Mouse (Mus musculus): ENCODE results near the gene Pdcd1. TPM values are rescaled to one million over a fixed set of nuclear protein-coding genes. Genes with fewer than 3 reads are reported as not detected.
"Not testable (repeated sequence)": the region's sequence is repeated elsewhere in the genome, so short reads cannot be mapped to it uniquely, and the experiment has no call there.

Gene Pdcd1
- polyA plus RNA-seq, 1 experiment from 2014 or later: 0.29 TPM

DNA sequence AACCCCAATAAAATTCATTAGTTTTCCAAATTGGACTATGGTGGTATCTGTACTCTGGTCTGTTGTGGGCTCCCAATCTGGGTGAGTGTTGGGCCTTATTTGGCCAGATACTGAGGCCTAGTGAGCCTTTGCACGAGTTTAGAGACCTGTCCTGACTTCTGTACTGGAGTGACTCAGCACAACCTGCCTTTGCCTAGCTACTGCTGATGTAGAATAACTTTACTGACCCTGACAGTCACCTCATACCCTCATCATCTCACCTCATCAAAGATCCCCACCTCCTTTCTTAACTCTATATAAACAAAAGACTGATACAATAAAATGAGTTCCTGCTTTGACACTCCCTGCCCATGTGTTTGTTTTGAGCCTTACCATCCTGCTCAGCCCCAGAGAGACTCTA lies 24.3 kb upstream of the Pdcd1 start:
- H3K9me3 ChIP-seq (ENCODE audit: control insufficient read depth, low read length): no peaks in the 10 kb centered on the region
- no peak overlapping the region for H3K4me2 ChIP-seq
- no peaks in the 10 kb centered on the region for H3K36me3 ChIP-seq (ENCODE audit: control insufficient read depth, insufficient read depth, low read length)
- no peaks in the 10 kb centered on the region for H3K27me3 ChIP-seq (ENCODE audit: control insufficient read depth, insufficient read depth, low read length)
- no peak overlapping the region for H3K27ac ChIP-seq (ENCODE audit: low read depth, low read length)
- no peaks in the 10 kb centered on the region for H3K4me1 ChIP-seq (ENCODE audit: control insufficient read depth, insufficient read depth, low read length)
- DNase-seq (ENCODE audit: low spot score, missing footprints) (no peak), ATAC-seq (ENCODE audit: low FRiP score) (no peak)
- WGBS: 44% methylated on average over 1 of the region's 1 CpGs
- no peak overlapping the region for H3K4me3 ChIP-seq (ENCODE audit: low read depth, low read length)
- H3K9ac ChIP-seq (ENCODE audit: low read length): no peak overlapping the region

DNA sequence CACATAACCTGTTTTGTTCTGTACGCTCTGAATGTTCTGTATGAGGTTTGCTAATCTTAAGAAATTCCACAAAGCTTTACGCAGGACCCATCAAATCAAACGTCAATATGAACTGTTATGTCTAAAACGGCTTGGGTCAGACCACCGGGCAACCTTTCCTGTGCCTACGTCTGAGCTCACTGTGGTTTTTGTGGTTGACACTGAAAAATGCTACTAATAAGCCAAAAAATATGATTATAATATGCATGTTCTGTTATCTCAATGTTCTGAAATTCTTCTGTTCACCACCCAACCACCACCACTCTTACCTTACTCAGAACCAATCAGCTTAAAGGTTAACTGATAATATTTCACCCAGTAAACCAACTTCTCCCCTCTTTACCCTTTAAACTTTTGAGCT lies 22.4 kb upstream of the Pdcd1 start:
- 91% methylated on average over 6 of the region's 6 CpGs for WGBS
- no peak for ATAC-seq (ENCODE audit: low FRiP score)
- no peaks in the 10 kb centered on the region for H3K4me1 ChIP-seq (ENCODE audit: control insufficient read depth, insufficient read depth, low read length)

DNA sequence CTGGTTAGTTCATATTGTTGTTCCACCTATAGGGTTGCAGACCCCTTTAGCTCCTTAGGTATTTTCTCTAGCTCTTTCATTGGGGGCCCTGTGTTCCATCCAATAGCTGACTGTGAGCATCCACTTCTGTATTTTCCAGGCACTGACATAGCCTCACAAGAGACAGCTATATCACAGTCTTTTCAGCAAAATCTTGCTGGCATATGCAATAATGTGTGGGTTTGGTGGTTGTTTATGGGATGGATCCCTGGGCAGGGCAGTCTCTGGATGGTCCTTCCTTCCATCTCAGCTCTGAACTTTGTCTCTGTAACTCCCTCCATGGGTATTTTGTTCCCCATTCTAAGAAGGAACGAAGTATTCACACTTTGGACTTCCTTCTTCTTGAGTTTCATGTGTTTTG lies 5.9 kb upstream of the Pdcd1 start:
- not testable (repeated sequence) for H3K9ac ChIP-seq (ENCODE audit: low read length); H3K27me3 ChIP-seq (ENCODE audit: control insufficient read depth, insufficient read depth, low read length); H3K4me1 ChIP-seq (ENCODE audit: control insufficient read depth, insufficient read depth, low read length); DNase-seq (ENCODE audit: low spot score, missing footprints); H3K36me3 ChIP-seq (ENCODE audit: control insufficient read depth, insufficient read depth, low read length); H3K4me2 ChIP-seq; ATAC-seq (ENCODE audit: low FRiP score); H3K27ac ChIP-seq (ENCODE audit: low read depth, low read length); H3K9me3 ChIP-seq (ENCODE audit: control insufficient read depth, low read length); H3K4me3 ChIP-seq (ENCODE audit: low read depth, low read length)
- 75% methylated on average over 1 of the region's 1 CpGs for WGBS

More for the DNA sequence above, 22.4 kb upstream of the Pdcd1 start:
- no peaks in the 10 kb centered on the region for H3K36me3 ChIP-seq (ENCODE audit: control insufficient read depth, insufficient read depth, low read length)
- H3K4me2 ChIP-seq: no peak overlapping the region
- no peak for DNase-seq (ENCODE audit: low spot score, missing footprints)
- no peaks in the 10 kb centered on the region for H3K27me3 ChIP-seq (ENCODE audit: control insufficient read depth, insufficient read depth, low read length)
- H3K9me3 ChIP-seq (ENCODE audit: control insufficient read depth, low read length): no peaks in the 10 kb centered on the region
- H3K4me3 ChIP-seq (ENCODE audit: low read depth, low read length): no peak overlapping the region
- H3K9ac ChIP-seq (ENCODE audit: low read length): no peak overlapping the region
- no peak overlapping the region for H3K27ac ChIP-seq (ENCODE audit: low read depth, low read length)

DNA sequence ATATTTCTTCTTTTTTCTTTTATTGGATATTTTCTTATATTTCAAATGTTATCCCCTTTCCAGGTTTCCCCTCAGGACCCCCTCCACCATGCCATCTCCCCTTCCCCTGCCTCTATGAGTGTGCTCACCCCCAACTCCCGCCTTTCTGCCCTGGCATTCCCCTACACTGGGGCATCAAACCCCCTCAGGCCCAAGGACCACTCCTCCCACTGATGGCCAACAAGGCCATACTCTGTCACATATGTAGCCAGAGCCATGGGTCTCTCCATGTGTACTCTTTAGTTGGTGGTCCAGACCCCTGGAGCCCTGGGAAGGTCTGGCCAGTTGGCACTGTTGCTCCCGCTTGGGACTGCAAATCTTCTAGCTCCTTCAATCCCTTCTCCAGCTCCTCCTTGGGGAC lies 5.0 kb upstream of the Pdcd1 start:
- WGBS: 84% methylated on average over 2 of the region's 2 CpGs

DNA sequence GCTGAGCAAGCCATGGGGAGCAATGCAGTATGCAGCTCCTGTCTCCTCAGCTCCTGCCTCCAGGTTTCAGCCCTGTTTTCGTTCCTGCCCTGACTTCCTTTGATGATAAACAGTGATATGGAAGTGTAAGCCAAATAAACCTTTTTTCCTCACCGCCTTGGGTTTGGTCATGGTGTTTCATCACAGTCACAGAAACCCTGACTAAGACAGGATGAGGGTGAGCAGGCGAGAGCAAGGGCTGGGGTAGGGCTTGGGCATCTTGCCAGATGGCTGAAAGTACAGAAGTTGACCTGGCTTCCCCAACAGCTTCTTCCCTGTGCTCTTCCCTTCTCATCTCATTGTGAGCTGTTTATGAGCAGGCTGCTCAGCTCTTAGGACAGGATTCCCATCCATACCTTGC lies 3.6 kb upstream of the Pdcd1 start:
- ATAC-seq (ENCODE audit: low FRiP score): no peak
- no peak overlapping the region for H3K27ac ChIP-seq (ENCODE audit: low read depth, low read length)
- H3K4me2 ChIP-seq: no peak overlapping the region
- no peaks in the 10 kb centered on the region for H3K36me3 ChIP-seq (ENCODE audit: control insufficient read depth, insufficient read depth, low read length)
- H3K4me3 ChIP-seq (ENCODE audit: low read depth, low read length): no peak overlapping the region
- no peaks in the 10 kb centered on the region for H3K9me3 ChIP-seq (ENCODE audit: control insufficient read depth, low read length)
- DNase-seq (ENCODE audit: low spot score, missing footprints): no peak
- no peaks in the 10 kb centered on the region for H3K4me1 ChIP-seq (ENCODE audit: control insufficient read depth, insufficient read depth, low read length)
- no peaks in the 10 kb centered on the region for H3K27me3 ChIP-seq (ENCODE audit: control insufficient read depth, insufficient read depth, low read length)
- WGBS: 87% methylated on average over 3 of the region's 3 CpGs
- H3K9ac ChIP-seq (ENCODE audit: low read length): no peak overlapping the region

More for the DNA sequence above, 5.0 kb upstream of the Pdcd1 start:
- Histone ChIP-seq H3K27me3 (ENCODE audit: control insufficient read depth, insufficient read depth, low read length) (no peaks in the 10 kb centered on the region), H3K4me3 (ENCODE audit: low read depth, low read length) (no peak overlapping the region), H3K9ac (ENCODE audit: low read length) (no peak overlapping the region), H3K36me3 (ENCODE audit: control insufficient read depth, insufficient read depth, low read length) (no peaks in the 10 kb centered on the region), H3K9me3 (ENCODE audit: control insufficient read depth, low read length) (no peaks in the 10 kb centered on the region), H3K4me2 (no peak overlapping the region), H3K27ac (ENCODE audit: low read depth, low read length) (no peak overlapping the region), H3K4me1 (ENCODE audit: control insufficient read depth, insufficient read depth, low read length) (no peaks in the 10 kb centered on the region)
- ATAC-seq (ENCODE audit: low FRiP score) (no peak), DNase-seq (ENCODE audit: low spot score, missing footprints) (no peak)

DNA sequence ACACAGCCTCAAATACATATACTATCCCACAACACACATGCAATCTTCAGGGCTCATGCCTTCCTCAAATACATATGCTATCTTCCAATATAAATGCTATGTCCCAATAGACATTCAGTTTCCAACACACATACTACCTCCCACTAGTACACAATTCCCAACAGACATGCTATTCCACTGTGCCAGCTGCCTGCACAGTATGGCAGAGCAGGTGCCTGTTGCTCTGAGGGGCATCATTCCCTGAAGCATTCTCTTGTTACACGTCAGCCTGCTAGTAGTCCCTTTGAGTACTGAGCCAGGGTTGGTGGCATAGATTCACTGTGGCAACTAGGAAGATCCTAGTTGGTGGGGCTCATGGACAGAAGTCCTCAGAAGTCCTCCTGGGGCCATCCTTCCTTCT lies 2.1 kb upstream of the Pdcd1 start:
- H3K27ac ChIP-seq (ENCODE audit: low read depth, low read length): no peak overlapping the region
- no peaks in the 10 kb centered on the region for H3K9me3 ChIP-seq (ENCODE audit: control insufficient read depth, low read length)
- 74% methylated on average over 1 of the region's 1 CpGs for WGBS
- no peak overlapping the region for H3K4me3 ChIP-seq (ENCODE audit: low read depth, low read length)
- no peak overlapping the region for H3K9ac ChIP-seq (ENCODE audit: low read length)
- H3K27me3 ChIP-seq (ENCODE audit: control insufficient read depth, insufficient read depth, low read length): no peaks in the 10 kb centered on the region
- ATAC-seq (ENCODE audit: low FRiP score) (no peak), DNase-seq (ENCODE audit: low spot score, missing footprints) (no peak)
- no peaks in the 10 kb centered on the region for H3K4me1 ChIP-seq (ENCODE audit: control insufficient read depth, insufficient read depth, low read length)
- no peaks in the 10 kb centered on the region for H3K36me3 ChIP-seq (ENCODE audit: control insufficient read depth, insufficient read depth, low read length)
- no peak overlapping the region for H3K4me2 ChIP-seq

DNA sequence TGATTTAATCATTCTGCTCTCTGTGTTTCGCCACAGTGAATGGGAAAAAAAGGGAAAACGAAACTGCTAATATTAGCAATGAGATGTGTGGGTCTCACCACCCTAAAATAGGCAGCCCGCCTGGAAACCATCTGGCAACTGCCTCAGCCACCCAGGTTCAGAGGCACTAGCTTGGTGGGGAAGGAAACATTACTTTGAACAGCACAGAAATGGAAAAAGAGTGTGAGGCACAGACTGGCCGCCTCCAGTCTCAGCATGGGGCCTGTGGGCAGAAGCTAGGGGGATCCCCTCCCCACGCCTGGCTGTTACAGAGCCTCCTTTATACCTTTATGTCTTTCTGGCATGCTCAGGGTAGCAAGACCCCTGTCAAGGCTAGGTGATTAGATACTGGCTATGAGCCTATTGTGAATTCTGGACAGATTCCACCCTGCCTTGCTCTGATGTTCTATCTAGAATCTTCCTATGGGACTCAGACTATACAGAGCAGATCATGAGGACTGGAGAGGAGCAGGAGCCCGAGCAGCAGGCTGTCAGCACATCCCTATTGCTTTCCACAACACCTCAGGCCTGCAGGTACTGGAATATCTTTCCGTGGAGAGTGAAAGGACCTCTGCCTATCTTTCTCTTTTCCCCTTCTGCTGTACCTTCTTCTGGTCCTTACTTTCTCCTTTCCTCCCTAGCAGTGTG lies 1.3 kb upstream of the Pdcd1 start:
- no peaks in the 10 kb centered on the region for H3K4me1 ChIP-seq (ENCODE audit: control insufficient read depth, insufficient read depth, low read length)
- no peak for DNase-seq (ENCODE audit: low spot score, missing footprints)
- ATAC-seq (ENCODE audit: low FRiP score): no peak
- H3K27me3 ChIP-seq (ENCODE audit: control insufficient read depth, insufficient read depth, low read length): no peaks in the 10 kb centered on the region
- H3K27ac ChIP-seq (ENCODE audit: low read depth, low read length): no peak overlapping the region
- no peak overlapping the region for H3K9ac ChIP-seq (ENCODE audit: low read length)
- 72% methylated on average over 7 of the region's 7 CpGs for WGBS
- no peak overlapping the region for H3K4me2 ChIP-seq
- no peaks in the 10 kb centered on the region for H3K9me3 ChIP-seq (ENCODE audit: control insufficient read depth, low read length)
- H3K4me3 ChIP-seq (ENCODE audit: low read depth, low read length): no peak overlapping the region
- H3K36me3 ChIP-seq (ENCODE audit: control insufficient read depth, insufficient read depth, low read length): no peaks in the 10 kb centered on the region

DNA sequence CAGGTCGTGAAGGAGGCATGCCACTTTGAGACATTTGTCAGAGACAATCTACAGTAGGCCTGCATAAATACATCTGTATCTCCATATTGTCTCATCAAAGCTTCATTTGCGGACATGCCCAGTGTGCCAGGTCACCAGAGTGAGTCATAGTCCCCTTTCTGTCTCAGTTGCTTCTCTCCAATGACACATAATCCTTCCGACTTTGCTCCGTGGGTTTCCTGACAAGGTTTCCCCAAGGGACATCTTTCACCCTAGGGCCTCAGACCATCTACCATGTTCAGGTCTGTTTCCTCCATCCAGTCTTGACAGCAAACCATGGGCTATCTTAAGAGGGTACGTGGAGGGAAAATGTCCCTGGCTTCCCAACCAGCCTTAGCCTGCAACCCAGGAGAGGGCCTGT lies 1.2 kb downstream of the Pdcd1 start:
- Histone ChIP-seq H3K27me3 (ENCODE audit: control insufficient read depth, insufficient read depth, low read length) (no peaks in the 10 kb centered on the region), H3K4me1 (ENCODE audit: control insufficient read depth, insufficient read depth, low read length) (no peaks in the 10 kb centered on the region), H3K36me3 (ENCODE audit: control insufficient read depth, insufficient read depth, low read length) (no peaks in the 10 kb centered on the region), H3K27ac (ENCODE audit: low read depth, low read length) (no peak overlapping the region), H3K4me2 (no peak overlapping the region), H3K4me3 (ENCODE audit: low read depth, low read length) (no peak overlapping the region), H3K9me3 (ENCODE audit: control insufficient read depth, low read length) (no peaks in the 10 kb centered on the region), H3K9ac (ENCODE audit: low read length) (no peak overlapping the region)
- ATAC-seq (ENCODE audit: low FRiP score): no peak
- 87% methylated on average over 5 of the region's 5 CpGs for WGBS
- no peak for DNase-seq (ENCODE audit: low spot score, missing footprints)

DNA sequence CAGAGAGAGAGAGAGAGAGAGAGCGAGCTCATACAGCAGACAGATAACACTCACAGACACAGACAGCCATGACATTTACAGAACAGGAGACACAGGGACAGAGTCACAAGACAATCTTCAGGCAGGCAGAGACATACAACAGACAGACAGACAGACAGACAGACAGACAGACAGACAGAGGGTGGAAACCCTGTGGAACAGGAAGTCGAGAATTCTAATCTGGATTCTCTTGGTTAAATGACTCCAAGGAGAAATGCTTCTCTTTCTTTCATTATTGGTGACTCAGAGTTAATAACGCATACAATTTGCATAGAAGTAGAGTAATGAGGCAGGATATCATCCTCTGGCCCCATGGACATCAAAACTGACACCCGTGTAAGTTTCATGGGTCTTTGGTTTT lies 5.8 kb downstream of the Pdcd1 start:
- Histone ChIP-seq H3K36me3 (ENCODE audit: control insufficient read depth, insufficient read depth, low read length) (no peaks in the 10 kb centered on the region), H3K27ac (ENCODE audit: low read depth, low read length) (no peak overlapping the region), H3K9ac (ENCODE audit: low read length) (no peak overlapping the region), H3K27me3 (ENCODE audit: control insufficient read depth, insufficient read depth, low read length) (no peaks in the 10 kb centered on the region), H3K9me3 (ENCODE audit: control insufficient read depth, low read length) (no peaks in the 10 kb centered on the region), H3K4me1 (ENCODE audit: control insufficient read depth, insufficient read depth, low read length) (no peaks in the 10 kb centered on the region), H3K4me2 (no peak overlapping the region), H3K4me3 (ENCODE audit: low read depth, low read length) (no peak overlapping the region)
- no peak for ATAC-seq (ENCODE audit: low FRiP score)
- no peak for DNase-seq (ENCODE audit: low spot score, missing footprints)
- 92% methylated on average over 4 of the region's 4 CpGs for WGBS
